16 mouse cellular contexts compared by ENCODE assay signal in the genomic region with DNA sequence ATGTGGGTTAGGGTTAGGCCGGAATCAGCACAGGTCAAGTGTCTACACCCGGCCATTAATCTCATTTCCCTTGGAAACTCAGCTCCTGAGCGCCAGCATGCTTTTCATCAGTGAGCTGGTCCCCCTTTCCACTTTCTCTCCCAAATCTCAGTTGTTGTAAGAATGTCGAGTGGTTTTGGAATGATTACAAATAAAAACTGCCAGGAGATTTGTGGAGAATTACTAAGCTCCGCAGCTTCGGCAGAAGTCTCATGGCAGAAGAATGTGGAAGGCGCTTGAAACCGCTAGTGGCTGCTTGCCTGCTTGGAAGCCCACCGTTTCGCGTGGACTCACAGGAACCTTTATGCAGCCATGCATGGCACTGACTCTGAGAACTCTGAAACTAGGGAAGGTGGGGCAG.
DNase-seq lines count a peak whose midpoint lies in the region; ATAC-seq and TF ChIP-seq lines count a peak whose summit lies in the region.
"Had no signal": no experiment of that assay in that cellular context is flagged by ENCODE, and none has a peak within 500 bp of the region (broad histone marks: within the 10 kb centered on the region; RNA-seq: fewer than 3 reads in every experiment).

No protein-coding gene starts in this region.

- H3K4me3 ChIP-seq in heart, embryonic 11.5 days (ENCODE audit: low read depth, low read length) = no peak overlapping the region
- no peak overlapping the region for H3K4me3 ChIP-seq in lung, embryonic 14.5 days (ENCODE audit: low read depth, low read length)
- no peak overlapping the region for H3K4me3 ChIP-seq in brown adipose tissue, adult 24 weeks (ENCODE audit: insufficient read depth, low read depth, low read length)
- H3K4me3 ChIP-seq: embryonic facial prominence, embryonic 13.5 days; left cerebral cortex, adult 2 months; limb, embryonic 13.5 days; midbrain, embryonic 13.5 days had no signal

- no peak for TF ChIP-seq CTCF in lung, embryonic 14.5 days (IDR thresholded peaks at IDR 0.05; ENCODE audit: low read depth)

- H3K27me3 ChIP-seq in heart, embryonic 11.5 days (ENCODE audit: control insufficient read depth, insufficient read depth, low read length) = no peaks in the 10 kb centered on the region
- H3K27me3 ChIP-seq in lung, embryonic 14.5 days (ENCODE audit: insufficient read depth, low read length) = no peaks in the 10 kb centered on the region
- H3K27me3 ChIP-seq: CH12.LX; limb, embryonic 13.5 days; midbrain, embryonic 13.5 days had no signal

- H3K36me3 ChIP-seq in heart, embryonic 11.5 days (ENCODE audit: control insufficient read depth, insufficient read depth, low read length) = no peaks in the 10 kb centered on the region
- H3K36me3 ChIP-seq in lung, embryonic 14.5 days (ENCODE audit: insufficient read depth) = no peaks in the 10 kb centered on the region
- H3K36me3 ChIP-seq: embryonic facial prominence, embryonic 13.5 days; limb, embryonic 13.5 days; midbrain, embryonic 13.5 days had no signal

- no peak overlapping the region for H3K4me2 ChIP-seq in heart, embryonic 11.5 days
- no peak overlapping the region for H3K4me2 ChIP-seq in lung, embryonic 14.5 days
- H3K4me2 ChIP-seq: embryonic facial prominence, embryonic 13.5 days; limb, embryonic 13.5 days; midbrain, embryonic 13.5 days had no signal

- no peak for DNase-seq in heart, adult 11 months
- peak; percentile 48 for DNase-seq in lung, embryonic 14.5 days
- DNase-seq in lung, postnatal 25 days (ENCODE audit: low spot score) = no peak
- DNase-seq in skeletal muscle tissue, adult 2 months (ENCODE audit: low read depth, low spot score) = peak; percentile 12
- DNase-seq in layer of hippocampus, postnatal 14 days (ENCODE audit: low spot score in 2 of 2) = no peak
- DNase-seq: right cerebral cortex, postnatal 14 days; thymus, adult 18-20 months had no signal

- no peaks in the 10 kb centered on the region for H3K9me3 ChIP-seq in heart, embryonic 11.5 days (replicated peaks; ENCODE audit: control insufficient read depth, low read length)
- H3K9me3 ChIP-seq in lung, embryonic 14.5 days (ENCODE audit: low read depth, low read length) = no peaks in the 10 kb centered on the region
- H3K9me3 ChIP-seq: embryonic facial prominence, embryonic 13.5 days; limb, embryonic 13.5 days; midbrain, embryonic 13.5 days had no signal

- H3K9ac ChIP-seq in heart, embryonic 11.5 days (ENCODE audit: low read depth, low read length) = no peak overlapping the region
- no peak overlapping the region for H3K9ac ChIP-seq in lung, embryonic 14.5 days
- H3K9ac ChIP-seq: embryonic facial prominence, embryonic 13.5 days; limb, embryonic 13.5 days; midbrain, embryonic 13.5 days had no signal

- no peaks in the 10 kb centered on the region for H3K4me1 ChIP-seq in heart, embryonic 11.5 days (ENCODE audit: control insufficient read depth, insufficient read depth, low read length)
- no peaks in the 10 kb centered on the region for H3K4me1 ChIP-seq in lung, embryonic 14.5 days (ENCODE audit: insufficient read depth)
- H3K4me1 ChIP-seq in brown adipose tissue, adult 24 weeks (ENCODE audit: control insufficient read depth, insufficient read depth, insufficient read length, low read length) = peaks cover 2% of the 10 kb centered on the region; the same call in 1 of the 2 replicates
- H3K4me1 ChIP-seq: embryonic facial prominence, embryonic 13.5 days; limb, embryonic 13.5 days; midbrain, embryonic 13.5 days had no signal

- 70% methylated on average over 11 of the region's 11 CpGs for WGBS in heart, embryonic 11.5 days (ENCODE audit: insufficient replicate concordance)
- 63% methylated on average over 11 of the region's 11 CpGs for WGBS in lung, embryonic 14.5 days

- ATAC-seq in heart, embryonic 11.5 days (replicated peaks; ENCODE audit: insufficient number of reproducible peaks, low FRiP score, low TSS enrichment) = no peak
- ATAC-seq in lung, embryonic 14.5 days (ENCODE audit: insufficient read depth) = no peak
- ATAC-seq: forebrain, embryonic 14.5 days; intestine, embryonic 16.5 days; midbrain, embryonic 13.5 days had no signal

- H3K27ac ChIP-seq in heart, embryonic 11.5 days (ENCODE audit: low read depth, low read length) = 0 out of 2 replicates have a peak overlapping the region, but pooled peaks have one; percentile 10
- H3K27ac ChIP-seq in lung, embryonic 14.5 days (ENCODE audit: low read depth) = no peak overlapping the region
- 0 out of 2 replicates have a peak overlapping the region, but pooled peaks have one; percentile 34 for H3K27ac ChIP-seq in brown adipose tissue, adult 24 weeks (replicated peaks; ENCODE audit: low read depth, low read length)
- H3K27ac ChIP-seq: embryonic facial prominence, embryonic 13.5 days; left cerebral cortex, adult 2 months; limb, embryonic 13.5 days; midbrain, embryonic 13.5 days had no signal

Comparison
In these comparisons a context has a peak if more than half of its experiments do, and no peak if none do; other contexts are left out.
1. DNase-seq: peak in lung, embryonic 14.5 days (single experiment) and skeletal muscle tissue, adult 2 months (single experiment); none in heart, adult 11 months (single experiment), lung, postnatal 25 days (single experiment) and layer of hippocampus, postnatal 14 days (0 of 2).